Mouse (Mus musculus): Measurements from ENCODE around the gene Cd248.

Gene Cd248

GRCm38 (mm10) chr19:5067867-5068569 is at the start of gene Cd248:
TSS of gene Cd248 (plus strand) at chr19:5068078.
- no peak for DNase-seq (ENCODE audit: low read depth, low spot score)

- no peak for DNase-seq (ENCODE audit: low read depth, low spot score)
Measured at GRCm38 (mm10) chr19:5018191-5018590, 49.7 kb upstream of the Cd248 start.

GRCm38 (mm10) chr19:5021416-5021815 is 46.5 kb upstream of the Cd248 start:
- no peak for DNase-seq (ENCODE audit: low read depth, low spot score)

- DNase-seq (ENCODE audit: low read depth, low spot score): peak; percentile 95
Measured at GRCm38 (mm10) chr19:5023621-5024479, 44.0 kb upstream of the Cd248 start, which contains the start of gene Slc29a2. TSS of gene Slc29a2 (plus strand) at chr19:5023860.

DNA sequence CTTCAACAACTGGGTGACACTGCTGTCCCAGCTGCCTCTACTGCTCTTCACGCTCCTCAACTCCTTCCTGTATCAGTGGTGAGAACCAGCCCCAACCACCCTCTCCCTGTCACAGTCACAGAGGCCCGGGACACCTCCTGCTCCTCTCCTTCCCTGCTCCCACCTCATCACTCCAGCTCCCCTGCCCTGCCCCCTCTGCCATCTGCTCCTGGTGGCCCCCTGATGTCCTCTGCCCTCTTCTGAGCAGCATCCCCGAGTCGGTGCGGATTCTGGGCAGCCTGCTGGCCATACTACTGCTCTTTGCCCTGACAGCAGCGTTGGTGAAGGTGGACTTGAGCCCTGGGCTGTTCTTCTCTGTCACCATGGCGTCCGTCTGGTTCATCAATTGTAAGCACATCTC is 41.8 kb upstream of the Cd248 start:
- no peak for DNase-seq (ENCODE audit: low read depth, low spot score)

- no peak for DNase-seq (ENCODE audit: low read depth, low spot score)
Measured at GRCm38 (mm10) chr19:5032686-5033085, 35.2 kb upstream of the Cd248 start.

DNA sequence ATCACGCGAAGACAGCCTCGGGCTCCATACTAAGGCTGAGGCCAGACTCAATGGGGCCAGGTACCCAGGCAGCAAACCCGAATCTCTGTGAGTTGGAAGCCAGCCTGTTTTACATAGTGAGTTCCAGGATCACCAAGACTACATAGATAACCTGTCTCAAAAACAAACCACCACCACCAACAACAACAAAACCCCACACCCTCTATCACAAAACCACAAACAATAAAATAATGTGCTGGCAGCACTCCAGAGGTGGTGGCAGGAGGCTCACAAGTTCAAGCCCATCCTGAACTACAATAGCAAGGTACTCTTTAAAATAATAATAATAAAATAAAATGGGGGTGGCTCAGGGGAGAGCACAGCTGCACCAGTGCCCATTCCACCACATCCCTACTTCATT is 31.3 kb upstream of the Cd248 start:
- DNase-seq (ENCODE audit: low read depth, low spot score): no peak

DNA sequence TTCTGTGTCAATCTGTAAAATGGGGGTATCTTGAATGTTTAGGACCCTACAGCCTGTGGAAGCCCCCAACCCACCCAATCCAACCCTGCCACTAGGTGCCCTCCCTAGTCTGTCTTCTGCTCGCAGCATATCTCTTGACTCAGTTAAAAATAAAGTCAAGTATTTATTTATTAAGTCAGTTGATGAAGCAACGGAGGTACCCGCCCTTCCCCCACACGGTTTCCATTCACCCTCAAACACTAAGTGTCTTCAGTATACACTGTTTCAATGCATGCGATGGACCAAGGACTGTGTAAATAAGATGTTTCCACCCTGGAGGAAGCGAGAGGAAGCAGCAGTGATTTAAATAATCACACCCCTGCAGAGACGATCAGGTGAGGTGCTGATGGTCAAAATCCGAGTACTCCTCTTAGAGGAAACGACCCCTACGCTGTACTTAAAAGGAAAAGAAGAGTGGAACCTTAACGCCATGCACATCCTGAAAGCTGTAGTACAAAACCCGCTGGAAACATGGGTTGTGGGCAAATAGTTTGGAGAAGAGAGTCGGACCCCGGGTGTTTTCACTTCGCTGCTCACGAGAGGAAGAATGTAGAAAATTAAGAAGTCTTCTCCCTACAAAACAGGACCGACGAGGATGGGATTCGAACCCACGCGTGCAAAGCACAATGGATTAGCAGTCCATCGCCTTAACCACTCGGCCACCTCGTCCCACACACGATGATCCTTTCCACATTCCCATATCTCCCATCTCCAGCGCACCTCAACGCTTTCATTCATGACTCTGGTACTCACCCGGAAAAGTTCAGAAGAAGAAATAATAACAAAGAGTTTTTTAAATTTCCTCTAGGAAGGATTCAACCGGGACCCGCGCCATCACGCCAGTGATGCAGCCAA is 30.0 kb upstream of the Cd248 start:
- peak; percentile 85 for DNase-seq (ENCODE audit: low read depth, low spot score)

- peak; percentile 87 for DNase-seq (ENCODE audit: low read depth, low spot score)
Measured at GRCm38 (mm10) chr19:5038709-5039156, 29.1 kb upstream of the Cd248 start, which contains the start of the genes B4gat1 and AC124502.3. TSS of gene B4gat1 (plus strand) at chr19:5038826. TSS of gene AC124502.3 (plus strand) at chr19:5038891.

GRCm38 (mm10) chr19:5039301-5040114 is 28.4 kb upstream of the Cd248 start:
- DNase-seq (ENCODE audit: low read depth, low spot score): no peak

- peak; percentile 94 for DNase-seq (ENCODE audit: low read depth, low spot score)
Measured at GRCm38 (mm10) chr19:5040862-5041523, 26.9 kb upstream of the Cd248 start, which contains the start of gene Brms1. TSS of gene Brms1 (plus strand) at chr19:5041354.

DNA sequence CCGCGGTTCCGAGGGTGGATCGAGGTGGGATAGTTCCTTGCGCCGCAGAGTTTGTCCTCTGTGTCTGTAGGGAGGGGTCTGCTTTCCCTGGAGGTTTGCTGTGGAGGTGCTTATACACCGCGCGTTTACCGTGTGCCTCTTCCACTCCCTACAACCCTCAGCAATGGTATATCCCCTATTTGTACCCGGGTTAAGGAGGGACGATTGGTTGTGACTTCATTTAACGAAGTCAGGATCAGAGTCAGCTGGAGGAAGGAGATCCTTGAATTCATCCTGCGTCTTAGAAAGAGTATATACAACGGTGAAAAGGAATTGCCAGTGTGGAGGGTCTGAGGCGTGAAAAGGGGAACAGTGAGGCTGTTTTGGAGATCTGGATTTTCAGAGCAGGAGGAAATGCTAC is 26.3 kb upstream of the Cd248 start:
- DNase-seq (ENCODE audit: low read depth, low spot score): no peak

DNA sequence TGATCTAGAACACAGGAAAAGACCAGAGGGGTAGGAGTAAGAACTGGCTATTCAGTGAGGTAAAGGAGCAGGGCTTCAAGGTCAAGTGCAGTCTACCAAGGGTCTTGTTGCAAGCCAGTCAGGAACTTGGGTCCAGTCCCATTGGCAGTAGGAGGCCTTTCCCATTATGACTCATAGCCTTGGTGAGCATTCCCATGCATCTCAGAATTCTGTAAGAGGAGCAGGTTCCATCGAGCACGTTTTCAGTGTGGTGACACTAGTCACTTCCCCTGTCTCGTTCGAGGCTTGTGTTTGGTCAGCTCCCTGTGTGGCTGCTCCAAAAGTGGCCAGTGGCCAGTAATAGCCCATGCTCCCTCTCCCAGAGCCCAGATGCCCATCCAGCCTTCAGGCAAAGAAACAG is 22.3 kb upstream of the Cd248 start:
- DNase-seq (ENCODE audit: low read depth, low spot score): no peak

DNA sequence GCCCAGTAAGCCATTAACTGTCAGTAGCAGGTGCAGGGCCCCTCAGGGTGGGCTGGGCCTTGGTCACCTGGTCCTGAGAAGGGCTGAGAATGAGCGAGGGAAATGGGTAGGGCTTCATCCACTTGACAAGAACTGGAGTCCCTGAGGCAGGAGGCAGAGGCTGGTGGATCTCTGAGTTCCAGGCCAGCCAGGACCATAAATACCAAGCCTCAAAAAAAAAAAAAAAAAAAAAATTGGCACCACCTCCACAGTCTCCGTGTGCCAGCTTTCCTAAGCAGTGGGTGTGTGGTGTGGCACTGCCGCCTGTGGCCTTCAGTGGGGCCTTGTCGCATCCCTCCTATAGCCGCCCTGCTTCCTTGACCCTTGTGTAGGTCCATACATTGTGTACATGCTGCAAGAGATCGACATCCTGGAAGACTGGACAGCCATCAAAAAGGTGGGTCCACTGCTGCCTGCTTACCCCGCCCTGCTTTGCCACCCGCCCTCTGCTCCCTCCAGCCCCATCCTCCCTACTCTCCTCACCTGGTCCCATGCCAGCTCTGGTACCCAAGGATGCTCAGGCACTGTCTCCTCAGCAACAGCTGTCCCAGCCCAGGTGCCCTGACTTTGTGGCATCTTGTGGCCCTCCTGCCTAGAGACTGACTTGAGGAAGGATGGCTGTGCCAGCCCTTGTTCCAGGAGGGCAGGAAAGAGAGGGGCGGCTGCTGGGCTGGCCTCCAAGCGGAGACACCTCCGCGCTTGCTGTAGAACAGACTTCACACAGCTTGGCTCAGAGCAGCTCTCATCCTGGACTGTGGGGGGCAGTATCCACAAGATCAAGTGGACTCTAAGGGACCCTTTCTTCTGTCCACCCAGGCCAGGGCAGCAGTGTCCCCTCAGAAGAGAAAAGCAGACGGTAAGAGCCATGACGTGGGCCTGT is 19.5 kb upstream of the Cd248 start:
- no peak for DNase-seq (ENCODE audit: low read depth, low spot score)

DNA sequence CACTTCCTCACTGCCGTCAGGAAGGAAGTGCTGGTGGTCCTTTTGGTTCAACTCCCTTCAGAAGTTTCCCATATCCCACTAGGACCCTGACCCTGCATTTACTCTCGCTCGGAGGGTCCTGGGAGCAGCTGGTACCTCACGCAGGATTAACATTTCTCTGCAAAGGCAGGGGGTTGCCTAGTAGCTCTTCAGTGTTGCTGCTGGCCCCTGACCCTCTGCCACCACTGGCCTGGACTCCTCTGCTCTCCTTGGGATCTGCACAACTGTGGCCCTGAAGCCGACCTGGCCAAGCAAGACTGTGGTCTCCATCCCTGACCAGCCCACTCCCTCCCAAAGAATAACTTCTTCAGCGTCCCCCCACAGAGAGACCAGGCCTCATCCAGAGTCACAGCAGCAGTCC is 18.6 kb upstream of the Cd248 start:
- DNase-seq (ENCODE audit: low read depth, low spot score): no peak

- DNase-seq (ENCODE audit: low read depth, low spot score): peak; percentile 89
Measured at GRCm38 (mm10) chr19:5050047-5050905, 17.6 kb upstream of the Cd248 start, which contains the start of gene Rin1. TSS of gene Rin1 (plus strand) at chr19:5050481.

DNA sequence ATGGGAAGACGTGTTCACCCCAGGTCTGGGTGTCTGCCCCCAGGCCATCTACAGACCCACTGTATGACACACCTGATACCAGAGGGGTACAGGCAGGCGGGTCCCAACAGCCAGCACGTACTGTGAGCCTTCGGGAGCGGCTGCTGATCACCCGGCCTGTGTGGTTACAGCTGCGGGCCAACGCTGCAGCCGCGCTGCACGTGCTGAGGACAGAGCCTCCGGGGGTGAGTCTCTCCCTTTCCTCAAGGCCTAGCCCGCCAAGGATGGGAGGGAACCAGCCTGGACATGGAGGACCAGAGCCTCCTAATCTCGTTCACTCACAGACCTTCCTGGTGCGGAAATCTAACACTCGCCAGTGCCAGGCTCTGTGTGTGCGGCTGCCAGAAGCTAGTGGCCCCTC is 16.8 kb upstream of the Cd248 start:
- DNase-seq (ENCODE audit: low read depth, low spot score): no peak

DNA sequence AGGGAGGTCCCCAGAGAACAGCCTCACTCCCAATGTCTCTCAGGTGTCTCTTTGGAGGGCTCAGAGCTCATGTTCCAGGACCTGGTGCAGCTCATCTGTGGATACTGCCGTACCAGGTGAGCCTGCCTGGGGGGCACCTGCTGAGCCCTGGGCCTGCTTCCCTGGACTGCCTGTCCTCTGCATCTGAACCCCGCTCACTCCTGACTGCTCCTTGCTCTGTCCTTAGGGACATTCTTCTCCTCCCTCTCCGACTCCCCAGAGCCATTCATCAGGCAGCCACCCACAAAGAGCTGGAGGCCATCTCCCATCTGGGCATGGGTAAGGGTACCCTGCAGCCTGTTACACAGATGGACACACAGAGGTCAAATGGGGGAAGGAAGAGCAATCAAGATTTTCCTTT is 16.4 kb upstream of the Cd248 start:
- no peak for DNase-seq (ENCODE audit: low read depth, low spot score)
